Mouse (Mus musculus): ENCODE data around the gene Lmna. TPM values are rescaled to one million over a fixed set of nuclear protein-coding genes. Genes with fewer than 3 reads are reported as not detected.
A peak's percentile ranks its signal among the peaks of the same experiment; 100 is the strongest.

The Lmna gene
- total and polyA plus RNA-seq, 3 experiments: 128 to 388 (median 302) TPM

DNA sequence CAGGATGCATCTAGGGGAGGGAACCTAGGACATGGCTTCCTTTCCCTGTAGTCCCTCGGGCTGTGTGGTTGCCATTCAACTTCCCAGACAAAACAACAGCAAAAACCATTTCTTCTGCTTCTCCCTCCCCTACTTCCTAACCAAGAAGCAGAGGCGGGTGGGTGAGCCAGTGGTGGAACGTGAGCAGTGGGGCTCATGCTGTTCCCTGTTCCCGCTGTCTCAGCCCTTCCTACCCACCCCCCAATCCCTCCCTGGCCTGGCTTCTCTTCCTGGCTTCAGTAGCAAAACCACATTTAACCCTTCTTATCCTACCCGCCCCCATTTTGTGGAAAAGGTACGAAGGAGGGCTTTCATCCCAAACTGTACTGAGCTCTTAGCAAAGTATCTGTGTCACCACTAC, 4.7 kb downstream of the Lmna start:
- peaks cover 9 to 51% of the 10 kb centered on the region in 2 experiments for H3K4me1 ChIP-seq (ENCODE audit: control insufficient read depth in 1 of 2, insufficient read depth in 2 of 2, low read length in 2 of 2)

GRCm38 (mm10) chr3:88503881-88504746, 5.6 kb downstream of the Lmna start:
- Histone ChIP-seq H3K4me1 (ENCODE audit: control insufficient read depth in 1 of 2, insufficient read depth in 2 of 2, low read length in 2 of 2) (peaks cover 9 to 52% of the 10 kb centered on the region in 2 experiments), H3K36me3 (ENCODE audit: control insufficient read depth in 1 of 2, insufficient read depth in 2 of 2, low read length in 2 of 2) (peaks cover 2 to 39% of the 10 kb centered on the region in 2 experiments; a peak in 3 of 4 replicates), H3K79me2 (ENCODE audit: control insufficient read depth, insufficient read depth, low read length, poor library complexity) (peaks cover 31% of the 10 kb centered on the region), H3K9me3 (replicated peaks; ENCODE audit: insufficient read depth, low read length) (no peaks in the 10 kb centered on the region), H3K27me3 (ENCODE audit: control insufficient read depth in 1 of 2, insufficient read depth in 2 of 2, low read length in 2 of 2) (no peaks in the 10 kb centered on the region), H3K9ac (ENCODE audit: control insufficient read depth, low read depth, low read length, poor library complexity, severe bottlenecking) (peak overlapping the region; percentile 39), H3K4me3 (ENCODE audit: control insufficient read depth in 1 of 2, insufficient read depth in 1 of 2, low read depth in 2 of 2, low read length in 2 of 2) (peak overlapping the region; percentile 21 to 41; a peak in 3 of 4 replicates), H3K27ac (ENCODE audit: control insufficient read depth, low read depth, low read length) (peak overlapping the region; percentile 65)
- peak; percentile 78 for DNase-seq (ENCODE audit: low read depth, low spot score)
- 0 out of 2 replicates have a peak, but pooled peaks have one; percentile 81 for TF ChIP-seq CHD1 (IDR thresholded peaks at IDR 0.05; ENCODE audit: low read depth, low read length)
- no peak for TF ChIP-seq MYB (IDR thresholded peaks at IDR 0.05; ENCODE audit: low read depth, low read length)
- TF ChIP-seq NRF1 (IDR thresholded peaks at IDR 0.05; ENCODE audit: insufficient read depth, low read depth, low read length, poor library complexity, severe bottlenecking): no peak
- TF ChIP-seq USF2 (IDR thresholded peaks at IDR 0.05; ENCODE audit: borderline replicate concordance in 1 of 2, insufficient read depth in 1 of 2, low read depth in 1 of 2, low read length in 2 of 2): no peak
- TF ChIP-seq ZKSCAN1 (IDR thresholded peaks at IDR 0.05; ENCODE audit: low read depth, low read length): no peak
- TF ChIP-seq MEF2A (IDR thresholded peaks at IDR 0.05; ENCODE audit: extremely low read depth, insufficient replicate concordance, low read depth, low read length, poor library complexity, severe bottlenecking): no peak
- no peak for TF ChIP-seq SMC3 (IDR thresholded peaks at IDR 0.05; ENCODE audit: low read depth, low read length)
- no peak for TF ChIP-seq POLR2AphosphoS2 (IDR thresholded peaks at IDR 0.05; ENCODE audit: low read length)
- peak; percentile 67 for TF ChIP-seq SIN3A (IDR thresholded peaks at IDR 0.05; ENCODE audit: low read length)
- peak; percentile 44; the same call in 1 of the 2 replicates for TF ChIP-seq MAZ (IDR thresholded peaks at IDR 0.05; ENCODE audit: low read depth, low read length)
- TF ChIP-seq GATA1 (IDR thresholded peaks at IDR 0.05; ENCODE audit: low read depth, low read length): no peak; the same call in 1 of the 2 replicates
- TF ChIP-seq MAFK (IDR thresholded peaks at IDR 0.05; ENCODE audit: borderline replicate concordance, low read depth, low read length): 0 out of 2 replicates have a peak, but pooled peaks have one; percentile 29
- no peak for TF ChIP-seq UBTF (IDR thresholded peaks at IDR 0.05; ENCODE audit: borderline replicate concordance, insufficient read depth, low read depth, low read length)
- peak; percentile 61 for TF ChIP-seq ETS1 (IDR thresholded peaks at IDR 0.05; ENCODE audit: low read depth, low read length)
- TF ChIP-seq TAL1 (IDR thresholded peaks at IDR 0.05; ENCODE audit: low read length): peak; percentile 69
- no peak for TF ChIP-seq CHD2 (IDR thresholded peaks at IDR 0.05; ENCODE audit: low read length)
- TF ChIP-seq HCFC1 (IDR thresholded peaks at IDR 0.05; ENCODE audit: low read depth, low read length): 0 out of 2 replicates have a peak, but pooled peaks have one; percentile 4
- peak; percentile 95 for TF ChIP-seq MXI1 (IDR thresholded peaks at IDR 0.05; ENCODE audit: low read depth, low read length)
- no peak; the same call in 1 of the 2 replicates for TF ChIP-seq ELF1 (IDR thresholded peaks at IDR 0.05; ENCODE audit: low read depth, low read length)
- no peak; the same call in 1 of the 2 replicates for TF ChIP-seq GABPA (IDR thresholded peaks at IDR 0.05; ENCODE audit: low read depth, low read length)
- TF ChIP-seq RAD21 (IDR thresholded peaks at IDR 0.05; ENCODE audit: low read depth, low read length): no peak
- TF ChIP-seq TCF12 (IDR thresholded peaks at IDR 0.05; ENCODE audit: low read depth, low read length): peak; percentile 49; the same call in 1 of the 2 replicates
- TF ChIP-seq EP300 (IDR thresholded peaks at IDR 0.05; ENCODE audit: low read depth in 1 of 2, low read length in 2 of 2): peak; percentile 49 to 53; a peak in 3 of 4 replicates
- peak; percentile 26; the same call in 1 of the 2 replicates for TF ChIP-seq NELFE (IDR thresholded peaks at IDR 0.05; ENCODE audit: low read depth, low read length)
- TF ChIP-seq E2F4 (IDR thresholded peaks at IDR 0.05; ENCODE audit: borderline replicate concordance, low read depth, low read length): no peak

More for the DNA sequence above, 4.7 kb downstream of the Lmna start:
- DNase-seq (ENCODE audit: low read depth, low spot score): no peak
- Histone ChIP-seq H3K27me3 (ENCODE audit: control insufficient read depth in 1 of 2, insufficient read depth in 2 of 2, low read length in 2 of 2) (no peaks in the 10 kb centered on the region), H3K27ac (ENCODE audit: control insufficient read depth, low read depth, low read length) (no peak overlapping the region), H3K36me3 (ENCODE audit: control insufficient read depth in 1 of 2, insufficient read depth in 2 of 2, low read length in 2 of 2) (peaks cover 0 to 36% of the 10 kb centered on the region in 2 experiments; a peak in 2 of 4 replicates), H3K9ac (ENCODE audit: control insufficient read depth, low read depth, low read length, poor library complexity, severe bottlenecking) (no peak overlapping the region), H3K79me2 (ENCODE audit: control insufficient read depth, insufficient read depth, low read length, poor library complexity) (peaks cover 27% of the 10 kb centered on the region), H3K9me3 (replicated peaks; ENCODE audit: insufficient read depth, low read length) (no peaks in the 10 kb centered on the region), H3K4me3 (ENCODE audit: control insufficient read depth in 1 of 2, insufficient read depth in 1 of 2, low read depth in 2 of 2, low read length in 2 of 2) (no peak overlapping the region)
- TF ChIP-seq KAT2A (conservative IDR thresholded peaks at IDR 0.05; ENCODE audit: low read depth, low read length): no peak
- no peak for TF ChIP-seq SMC3 (IDR thresholded peaks at IDR 0.05; ENCODE audit: low read depth, low read length)
- no peak for TF ChIP-seq MAZ (IDR thresholded peaks at IDR 0.05; ENCODE audit: low read depth, low read length)
- no peak for TF ChIP-seq POLR2A (IDR thresholded peaks at IDR 0.05; ENCODE audit: control insufficient read depth in 1 of 2, insufficient read depth in 1 of 2, low read depth in 1 of 2, low read length in 2 of 2, poor library complexity in 1 of 2)
- no peak for TF ChIP-seq GABPA (IDR thresholded peaks at IDR 0.05; ENCODE audit: low read depth, low read length)
- TF ChIP-seq MYB (IDR thresholded peaks at IDR 0.05; ENCODE audit: low read depth, low read length): no peak
- TF ChIP-seq ZC3H11A (IDR thresholded peaks at IDR 0.05; ENCODE audit: low read depth, low read length): no peak
- no peak for TF ChIP-seq ZMIZ1 (IDR thresholded peaks at IDR 0.05; ENCODE audit: low read depth, low read length)

Data from MEL (cell line).